Mouse (Mus musculus) midbrain, postnatal 0 days (tissue): ENCODE measurements around the gene Nup93. TPM values are rescaled to one million over a fixed set of nuclear protein-coding genes. Genes with fewer than 3 reads are reported as not detected.

Experiments used
- ATAC-seq: fragments of 200-750 bp; cut with Nextera tagmentation; 2 replicates; pipeline ENCODE4 v1.8.0; 2017; ENCODE audit warnings: moderate number of reproducible peaks, mild to moderate bottlenecking, moderate TSS enrichment, moderate library complexity; ENCODE audit not compliant: low FRiP score
- DNase-seq: peaks from one replicate; pipeline ENCODE4 v3.0.0-alpha.2; 2015; ENCODE audit warnings: low spot score
- H3K27ac ChIP-seq: fragments of 300-500 bp; sonication (generic); 2 replicates; pipeline ENCODE4 v1.5.1; 2014; ENCODE audit warnings: low read depth, mild to moderate bottlenecking, low read length, mixed read lengths
- H3K27me3 ChIP-seq: fragments of 300-500 bp; sonication (generic); 2 replicates; pipeline ENCODE4 v1.6.1; 2014; ENCODE audit warnings: low read length, control low read depth, mixed read lengths; ENCODE audit not compliant: insufficient read depth
- H3K36me3 ChIP-seq: fragments of 300-500 bp; sonication (generic); 2 replicates; pipeline ENCODE4 v1.6.1; 2014; ENCODE audit warnings: low read length, control low read depth, mixed read lengths; ENCODE audit not compliant: insufficient read depth
- H3K4me1 ChIP-seq: fragments of 300-500 bp; sonication (generic); 2 replicates; pipeline ENCODE4 v1.6.1; 2014; ENCODE audit warnings: mild to moderate bottlenecking, control low read depth, antibody characterized with exemption, low read length, mixed read lengths; ENCODE audit not compliant: insufficient read depth
- H3K4me2 ChIP-seq: fragments of 300-500 bp; sonication (generic); 2 replicates; pipeline ENCODE4 v1.6.1; 2014; ENCODE audit warnings: low read depth, mild to moderate bottlenecking, low read length, mixed read lengths; ENCODE audit not compliant: poor library complexity, severe bottlenecking
- H3K4me3 ChIP-seq: fragments of 300-500 bp; sonication (generic); 2 replicates; pipeline ENCODE4 v1.5.1; 2014; ENCODE audit warnings: low read depth, mild to moderate bottlenecking, low read length, moderate library complexity
- H3K9ac ChIP-seq: fragments of 300-500 bp; sonication (generic); replicated peaks from 2 replicates; pipeline ENCODE4 v1.6.1; 2014; ENCODE audit warnings: mild to moderate bottlenecking, low read length, moderate library complexity, mixed read lengths; ENCODE audit not compliant: poor library complexity, severe bottlenecking
- H3K9me3 ChIP-seq: fragments of 300-500 bp; sonication (generic); 2 replicates; pipeline ENCODE4 v1.6.1; 2016; ENCODE audit warnings: low read length, control low read depth
- CTCF ChIP-seq: IDR thresholded peaks from 2 replicates; pipeline ENCODE4 v1.5.1; 2016; ENCODE audit warnings: antibody characterized with exemption, mild to moderate bottlenecking
- WGBS: fragments of 180-500 bp; shearing (Covaris S2); extraction: QIAGEN DNeasy Blood & Tissue Kit; methylation state at CpG from one replicate; pipeline ENCODE4 v1.1.7; 2014; 5-methylcytosine and 5-hydroxymethylcytosine counted together
- polyA plus RNA-seq: library from polyadenylated mRNA; unstranded; fragments of >200 nt; fragmentation: Nextera tagmentation; extraction: Ambion mirVana; gene quantifications from 2 replicates; pipeline ENCODE4 v1.2.1, GENCODE M21; 2015
- total RNA-seq: library from RNA; depleted of rRNA; stranded (reverse); fragments of >200 nt; gene quantifications from 2 replicates; pipeline ENCODE4 v1.2.3, GENCODE M21; 2014

Nup93 gene
- total and polyA plus RNA-seq, 2 experiments from 2014 or later: 39.9 to 65.3 TPM

DNA sequence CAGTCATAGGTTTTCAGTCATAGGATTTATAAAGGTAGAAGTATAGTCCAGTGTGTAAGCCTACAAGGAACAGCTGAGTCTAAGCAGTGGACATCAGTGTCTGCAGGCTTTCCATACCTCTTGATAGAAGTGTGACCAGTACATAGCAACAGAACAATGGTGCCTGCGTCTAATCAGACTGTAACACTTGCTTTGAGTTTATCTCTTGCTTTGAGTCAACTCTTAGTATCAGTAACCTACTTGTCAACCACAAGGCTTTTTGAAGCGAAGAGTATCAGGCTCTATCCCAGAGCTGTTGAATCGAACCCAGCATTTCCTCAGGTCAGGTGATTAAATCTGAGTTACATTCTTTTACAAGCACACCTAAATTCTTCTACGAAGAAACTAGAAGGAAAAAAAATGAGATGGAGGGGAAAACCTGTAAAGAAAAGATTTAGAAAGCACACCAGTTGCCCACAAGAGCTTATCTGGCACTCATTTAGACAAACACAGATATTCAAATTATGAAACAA is 25.9 kb downstream of the Nup93 start:
- DNase-seq (no peak), ATAC-seq (no peak)
- Histone ChIP-seq H3K27me3 (no peaks in the 10 kb centered on the region), H3K4me3 (no peak overlapping the region), H3K9ac (no peak overlapping the region), H3K9me3 (no peaks in the 10 kb centered on the region), H3K4me2 (no peak overlapping the region), H3K27ac (no peak overlapping the region), H3K4me1 (no peaks in the 10 kb centered on the region), H3K36me3 (no peaks in the 10 kb centered on the region)
- no peak for TF ChIP-seq CTCF
- 94% methylated on average over 4 of the region's 4 CpGs for WGBS

- Histone ChIP-seq H3K4me1 (peaks cover 7% of the 10 kb centered on the region), H3K27me3 (no peaks in the 10 kb centered on the region), H3K9me3 (no peaks in the 10 kb centered on the region), H3K27ac (peak overlapping the region; percentile 40), H3K36me3 (no peaks in the 10 kb centered on the region), H3K4me3 (no peak overlapping the region), H3K4me2 (no peak overlapping the region), H3K9ac (no peak overlapping the region)
- no peak for TF ChIP-seq CTCF
- DNase-seq: no peak
- peak; percentile 62; the same call in 1 of the 2 replicates for ATAC-seq
- 30% methylated on average over 2 of the region's 2 CpGs for WGBS
Observed at GRCm38 (mm10) chr8:94249836-94250435, 35.6 kb downstream of the Nup93 start.

DNA sequence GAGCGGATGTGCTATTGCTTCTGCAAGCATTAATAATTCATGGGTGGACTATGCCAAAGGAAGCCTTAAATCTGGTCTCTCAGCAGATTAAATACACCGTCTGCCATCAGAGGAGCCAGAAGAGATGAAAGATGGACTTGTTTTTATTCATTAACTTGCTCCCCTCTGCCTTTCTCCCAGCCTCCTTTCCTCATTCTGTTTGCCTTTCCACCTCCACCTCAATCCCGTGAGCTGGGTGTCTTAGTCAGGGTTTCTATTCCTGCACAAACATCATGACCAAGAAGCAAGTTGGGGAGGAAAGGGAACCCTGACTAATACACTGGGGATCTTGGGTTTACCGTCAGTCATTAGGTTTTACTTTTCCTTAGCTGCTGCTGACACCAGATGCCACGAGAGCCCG is 44.5 kb downstream of the Nup93 start:
- DNase-seq: no peak
- Histone ChIP-seq H3K9ac (no peak overlapping the region), H3K4me3 (no peak overlapping the region), H3K36me3 (no peaks in the 10 kb centered on the region), H3K4me1 (no peaks in the 10 kb centered on the region; the same call in 1 of the 2 replicates), H3K27me3 (no peaks in the 10 kb centered on the region), H3K4me2 (no peak overlapping the region), H3K9me3 (no peaks in the 10 kb centered on the region), H3K27ac (no peak overlapping the region)
- no peak for TF ChIP-seq CTCF
- ATAC-seq: no peak
- 40% methylated on average over 6 of the region's 6 CpGs for WGBS

- H3K9ac ChIP-seq: no peak overlapping the region
- H3K27me3 ChIP-seq: no peaks in the 10 kb centered on the region
- no peak for TF ChIP-seq CTCF
- 78% methylated on average over 3 of the region's 3 CpGs for WGBS
- DNase-seq (no peak), ATAC-seq (no peak)
- no peaks in the 10 kb centered on the region; the same call in 1 of the 2 replicates for H3K4me1 ChIP-seq
- no peak overlapping the region for H3K27ac ChIP-seq
- H3K36me3 ChIP-seq: no peaks in the 10 kb centered on the region
- H3K9me3 ChIP-seq: no peaks in the 10 kb centered on the region
- H3K4me3 ChIP-seq: no peak overlapping the region
- no peak overlapping the region for H3K4me2 ChIP-seq
Observed at GRCm38 (mm10) chr8:94262626-94263297, 48.4 kb downstream of the Nup93 start.

- peak; percentile 74 for ATAC-seq
- TF ChIP-seq CTCF: no peak
- H3K36me3 ChIP-seq: no peaks in the 10 kb centered on the region
- H3K4me3 ChIP-seq: peak overlapping the region; percentile 47
- H3K9ac ChIP-seq: peak overlapping the region; percentile 55
- no peaks in the 10 kb centered on the region for H3K9me3 ChIP-seq
- H3K4me2 ChIP-seq: peak overlapping the region; percentile 54
- no peaks in the 10 kb centered on the region for H3K27me3 ChIP-seq
- 13% methylated on average over 10 of the region's 10 CpGs for WGBS
- H3K4me1 ChIP-seq: peaks cover 6% of the 10 kb centered on the region
- peak; percentile 67 for DNase-seq
- peak overlapping the region; percentile 76 for H3K27ac ChIP-seq
Observed at GRCm38 (mm10) chr8:94266344-94267191, 52.2 kb downstream of the Nup93 start.
